Mouse (Mus musculus): Measurements from ENCODE around the gene Etaa1. TPM values are rescaled to one million over a fixed set of nuclear protein-coding genes. Genes with fewer than 3 reads are reported as not detected.

Gene Etaa1
- polyA plus RNA-seq (2015; fragmentation: Nextera tagmentation; extraction: Ambion mirVana), result 4.5 and 4.6 TPM in 2 replicates

- peak within 1 kb of the TSS; percentile 97 for H3K4me3 ChIP-seq (replicated peaks)
- peaks cover 12% of the 10 kb centered on the region for H3K4me1 ChIP-seq (replicated peaks)
- ATAC-seq (ENCODE audit: insufficient read depth), result peak; percentile 99
- no peaks in the 10 kb centered on the region for H3K9me3 ChIP-seq (replicated peaks)
- H3K27me3 ChIP-seq, result no peaks in the 10 kb centered on the region
- H3K36me3 ChIP-seq (replicated peaks), result peaks cover 25% of the 10 kb centered on the region
- under 1% methylated on average over 69 of the region's 69 CpGs for WGBS (ENCODE audit: insufficient replicate concordance)
- peak within 1 kb of the TSS; percentile 70 for H3K4me2 ChIP-seq
- H3K9ac ChIP-seq, result peak within 1 kb of the TSS; percentile 90
- H3K27ac ChIP-seq (replicated peaks), result peak within 1 kb of the TSS; percentile 94
Measured at GRCm38 (mm10) chr11:17953231-17954134, at the start of gene Etaa1. Etaa1 (minus strand) TSS chr11:17953875.

DNA sequence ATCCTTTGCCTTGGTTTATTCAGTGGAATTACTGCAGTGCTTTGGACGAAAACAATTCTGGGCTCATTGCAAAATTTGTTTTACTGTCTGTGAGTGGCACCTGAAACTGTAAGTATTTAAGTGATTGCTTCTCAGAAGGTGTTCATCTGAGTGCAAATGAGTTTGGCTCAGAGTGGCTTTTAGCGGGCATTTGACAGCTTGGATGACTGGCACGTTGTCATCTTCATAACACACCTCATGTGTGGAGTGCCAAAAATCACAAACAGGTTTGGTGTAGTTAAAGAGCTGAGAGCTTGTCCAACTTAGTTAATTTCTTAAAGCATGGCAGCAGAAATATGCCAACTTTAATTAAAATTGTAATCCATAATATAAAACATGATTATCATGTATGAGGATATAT lies 40.5 kb upstream of the Etaa1 start:
- H3K27me3 ChIP-seq, result no peaks in the 10 kb centered on the region
- H3K4me1 ChIP-seq (replicated peaks), result no peaks in the 10 kb centered on the region
- H3K9ac ChIP-seq, result no peak overlapping the region
- no peak overlapping the region for H3K27ac ChIP-seq (replicated peaks)
- ATAC-seq (ENCODE audit: insufficient read depth), result no peak
- 64% methylated on average over 3 of the region's 3 CpGs for WGBS (ENCODE audit: insufficient replicate concordance)
- no peak overlapping the region for H3K4me2 ChIP-seq
- no peak overlapping the region for H3K4me3 ChIP-seq (replicated peaks)
- no peaks in the 10 kb centered on the region for H3K9me3 ChIP-seq (replicated peaks)
- H3K36me3 ChIP-seq (replicated peaks), result no peaks in the 10 kb centered on the region

DNA sequence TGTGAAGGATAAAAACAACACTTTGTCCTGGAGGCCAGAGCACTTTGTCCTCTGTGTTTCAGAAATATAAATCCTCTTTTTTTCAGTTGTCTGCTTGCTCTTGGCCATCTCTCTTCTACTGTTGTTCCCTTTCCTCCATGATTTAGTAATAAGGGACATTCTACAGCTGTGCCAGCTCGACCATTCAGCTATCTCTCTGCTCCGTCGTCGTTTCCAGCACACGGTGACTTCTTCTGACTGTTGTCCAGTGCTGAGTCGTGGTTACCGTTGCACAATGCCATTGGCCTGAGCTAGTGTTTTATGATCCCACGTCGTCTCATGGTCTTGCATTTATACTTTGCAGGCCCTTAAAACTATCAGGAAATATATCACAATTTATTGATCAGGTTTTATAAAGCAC lies 38.6 kb upstream of the Etaa1 start:
- H3K9ac ChIP-seq, result no peak overlapping the region
- no peak overlapping the region for H3K4me3 ChIP-seq (replicated peaks)
- H3K27ac ChIP-seq (replicated peaks), result no peak overlapping the region
- H3K27me3 ChIP-seq, result no peaks in the 10 kb centered on the region
- H3K4me1 ChIP-seq (replicated peaks), result no peaks in the 10 kb centered on the region
- no peak overlapping the region for H3K4me2 ChIP-seq
- H3K36me3 ChIP-seq (replicated peaks), result no peaks in the 10 kb centered on the region
- H3K9me3 ChIP-seq (replicated peaks), result no peaks in the 10 kb centered on the region
- 61% methylated on average over 9 of the region's 9 CpGs for WGBS (ENCODE audit: insufficient replicate concordance)
- no peak for ATAC-seq (ENCODE audit: insufficient read depth)

DNA sequence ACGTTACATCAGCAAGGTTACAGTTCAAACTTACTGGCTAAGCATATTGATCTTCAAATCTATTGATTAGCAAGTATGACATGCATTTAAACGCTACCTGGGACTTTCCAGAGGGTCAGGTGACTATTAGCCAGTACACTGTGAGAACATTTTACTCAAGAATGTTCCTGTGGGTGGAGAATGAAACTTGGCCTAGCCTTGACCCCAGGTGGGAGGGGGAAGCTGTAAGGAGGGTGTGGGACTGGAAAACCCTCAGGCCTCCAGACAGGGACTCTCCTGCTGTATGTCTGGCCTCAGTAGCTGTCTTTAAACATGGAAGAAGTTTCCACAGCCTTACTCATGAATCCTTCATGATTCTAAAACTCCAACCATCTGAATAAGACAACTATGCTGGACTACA lies 29.7 kb upstream of the Etaa1 start:
- H3K4me3 ChIP-seq (replicated peaks), result no peak overlapping the region
- H3K36me3 ChIP-seq (replicated peaks), result no peaks in the 10 kb centered on the region
- H3K9me3 ChIP-seq (replicated peaks), result no peaks in the 10 kb centered on the region
- WGBS (ENCODE audit: insufficient replicate concordance), result 41% methylated on average over 2 of the region's 2 CpGs
- H3K27ac ChIP-seq (replicated peaks), result no peak overlapping the region
- H3K4me1 ChIP-seq (replicated peaks), result no peaks in the 10 kb centered on the region
- no peak overlapping the region for H3K4me2 ChIP-seq
- no peak overlapping the region for H3K9ac ChIP-seq
- no peak for ATAC-seq (ENCODE audit: insufficient read depth)
- no peaks in the 10 kb centered on the region for H3K27me3 ChIP-seq

- WGBS (ENCODE audit: insufficient replicate concordance), result 38% methylated on average over 4 of the region's 4 CpGs
- H3K4me2 ChIP-seq, result no peak overlapping the region
- no peaks in the 10 kb centered on the region for H3K9me3 ChIP-seq (replicated peaks)
- no peak overlapping the region for H3K9ac ChIP-seq
- no peaks in the 10 kb centered on the region for H3K27me3 ChIP-seq
- H3K4me3 ChIP-seq (replicated peaks), result no peak overlapping the region
- H3K27ac ChIP-seq (replicated peaks), result no peak overlapping the region
- no peaks in the 10 kb centered on the region for H3K36me3 ChIP-seq (replicated peaks)
- H3K4me1 ChIP-seq (replicated peaks), result no peaks in the 10 kb centered on the region
- ATAC-seq (ENCODE audit: insufficient read depth), result no peak
Measured at GRCm38 (mm10) chr11:17981246-17981645, 27.6 kb upstream of the Etaa1 start.

DNA sequence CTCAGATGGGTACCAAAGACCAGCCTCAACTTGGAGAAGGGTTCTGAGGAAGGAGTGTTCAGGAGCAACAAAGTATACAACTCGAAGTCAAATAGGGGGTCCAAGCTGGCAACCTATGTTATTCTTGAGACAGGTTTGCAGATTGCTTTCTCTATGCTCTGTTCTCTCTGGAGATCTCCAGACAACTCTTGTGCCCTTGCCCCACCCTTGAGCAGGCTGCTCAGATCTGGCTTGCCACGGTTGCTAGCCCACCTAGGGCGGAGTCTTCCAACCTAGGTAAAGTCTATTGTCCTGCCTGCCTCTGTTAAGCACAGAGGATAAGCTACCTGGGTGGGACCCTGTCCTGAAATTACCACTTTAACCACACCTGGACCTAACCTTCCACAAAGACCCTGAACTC lies 21.9 kb upstream of the Etaa1 start:
- no peak overlapping the region for H3K4me2 ChIP-seq
- 43% methylated on average over 3 of the region's 3 CpGs for WGBS (ENCODE audit: insufficient replicate concordance)
- no peak for ATAC-seq (ENCODE audit: insufficient read depth)
- H3K36me3 ChIP-seq (replicated peaks), result no peaks in the 10 kb centered on the region
- no peak overlapping the region for H3K4me3 ChIP-seq (replicated peaks)
- no peaks in the 10 kb centered on the region for H3K4me1 ChIP-seq (replicated peaks)
- H3K27me3 ChIP-seq, result no peaks in the 10 kb centered on the region
- H3K9ac ChIP-seq, result no peak overlapping the region
- no peaks in the 10 kb centered on the region for H3K9me3 ChIP-seq (replicated peaks)
- H3K27ac ChIP-seq (replicated peaks), result no peak overlapping the region

- H3K4me3 ChIP-seq (replicated peaks), result peak overlapping the region; percentile 97
- H3K36me3 ChIP-seq (replicated peaks), result peaks cover 27% of the 10 kb centered on the region
- no peaks in the 10 kb centered on the region for H3K27me3 ChIP-seq
- no peaks in the 10 kb centered on the region for H3K9me3 ChIP-seq (replicated peaks)
- peak overlapping the region; percentile 94 for H3K27ac ChIP-seq (replicated peaks)
- peaks cover 12% of the 10 kb centered on the region for H3K4me1 ChIP-seq (replicated peaks)
- peak overlapping the region; percentile 70 for H3K4me2 ChIP-seq
- peak overlapping the region; percentile 90 for H3K9ac ChIP-seq
- under 1% methylated on average over 3 of the region's 3 CpGs for WGBS (ENCODE audit: insufficient replicate concordance)
- ATAC-seq (ENCODE audit: insufficient read depth), result no peak
Measured at GRCm38 (mm10) chr11:17952791-17953190, 884 bp downstream of the Etaa1 start.

DNA sequence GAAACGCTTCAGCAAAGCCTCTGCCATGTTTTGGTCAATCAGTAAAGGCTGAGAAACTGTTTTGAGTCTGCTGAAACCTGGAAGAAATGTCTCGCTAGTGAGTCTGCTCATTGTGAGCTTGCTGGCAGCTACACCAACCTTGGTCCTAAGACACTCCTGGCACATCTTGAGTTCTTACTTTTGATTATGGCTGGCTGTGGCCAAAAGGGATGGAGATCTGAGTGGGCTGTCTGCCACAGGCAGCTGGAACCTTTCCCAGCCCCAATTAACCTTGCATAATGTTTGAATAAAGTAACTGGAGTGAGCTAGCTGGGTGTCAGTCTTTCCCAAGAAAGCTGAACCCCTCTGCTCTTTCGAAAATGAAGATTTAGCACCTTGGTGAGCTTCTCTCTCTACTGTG lies 2.3 kb downstream of the Etaa1 start:
- H3K9me3 ChIP-seq (replicated peaks), result no peaks in the 10 kb centered on the region
- H3K4me1 ChIP-seq (replicated peaks), result peaks cover 12% of the 10 kb centered on the region
- no peak overlapping the region for H3K4me2 ChIP-seq
- ATAC-seq (ENCODE audit: insufficient read depth), result no peak
- H3K4me3 ChIP-seq (replicated peaks), result no peak overlapping the region
- H3K27ac ChIP-seq (replicated peaks), result no peak overlapping the region
- H3K27me3 ChIP-seq, result no peaks in the 10 kb centered on the region
- peaks cover 40% of the 10 kb centered on the region for H3K36me3 ChIP-seq (replicated peaks)
- 88% methylated on average over 3 of the region's 3 CpGs for WGBS (ENCODE audit: insufficient replicate concordance)
- H3K9ac ChIP-seq, result no peak overlapping the region

GRCm38 (mm10) chr11:17939168-17939567 lies 14.5 kb downstream of the Etaa1 start:
- no peaks in the 10 kb centered on the region for H3K27me3 ChIP-seq
- H3K4me3 ChIP-seq (replicated peaks), result no peak overlapping the region
- no peaks in the 10 kb centered on the region for H3K9me3 ChIP-seq (replicated peaks)
- no peak overlapping the region for H3K27ac ChIP-seq (replicated peaks)
- ATAC-seq (ENCODE audit: insufficient read depth), result no peak
- 92% methylated on average over 1 of the region's 1 CpGs for WGBS (ENCODE audit: insufficient replicate concordance)
- H3K36me3 ChIP-seq (replicated peaks), result peaks cover 19% of the 10 kb centered on the region
- no peak overlapping the region for H3K4me2 ChIP-seq
- H3K4me1 ChIP-seq (replicated peaks), result no peaks in the 10 kb centered on the region
- no peak overlapping the region for H3K9ac ChIP-seq

DNA sequence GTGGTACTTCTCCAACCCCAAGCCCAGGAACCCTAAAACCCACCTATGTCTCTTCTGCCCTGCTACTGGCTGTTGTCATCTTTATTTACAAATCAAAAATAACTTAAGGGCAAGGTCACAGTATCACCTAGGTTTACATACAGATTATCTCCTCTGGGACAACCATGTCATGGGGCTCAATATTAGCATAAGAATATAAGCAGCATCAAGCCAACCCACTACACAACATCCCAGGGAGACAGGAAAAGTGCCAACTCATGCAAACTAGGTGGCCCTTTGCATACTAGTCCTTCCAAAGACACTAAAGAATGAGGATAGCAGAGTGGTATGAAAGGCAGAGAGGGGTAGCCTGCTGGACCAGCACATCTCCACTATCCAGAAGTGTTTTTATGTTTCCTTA lies 15.7 kb downstream of the Etaa1 start:
- H3K27me3 ChIP-seq, result no peaks in the 10 kb centered on the region
- H3K4me3 ChIP-seq (replicated peaks), result no peak overlapping the region
- H3K4me1 ChIP-seq (replicated peaks), result no peaks in the 10 kb centered on the region
- H3K36me3 ChIP-seq (replicated peaks), result peaks cover 18% of the 10 kb centered on the region
- no peak for ATAC-seq (ENCODE audit: insufficient read depth)
- H3K4me2 ChIP-seq, result no peak overlapping the region
- H3K9ac ChIP-seq, result no peak overlapping the region
- H3K9me3 ChIP-seq (replicated peaks), result no peaks in the 10 kb centered on the region
- H3K27ac ChIP-seq (replicated peaks), result no peak overlapping the region

GRCm38 (mm10) chr11:17917905-17918304 lies 35.8 kb downstream of the Etaa1 start:
- Histone ChIP-seq H3K36me3 (replicated peaks) (no peaks in the 10 kb centered on the region), H3K4me1 (replicated peaks) (no peaks in the 10 kb centered on the region), H3K27ac (replicated peaks) (no peak overlapping the region), H3K4me2 (no peak overlapping the region), H3K4me3 (replicated peaks) (no peak overlapping the region), H3K9ac (no peak overlapping the region), H3K27me3 (no peaks in the 10 kb centered on the region), H3K9me3 (replicated peaks) (no peaks in the 10 kb centered on the region)
- no peak for ATAC-seq (ENCODE audit: insufficient read depth)
- 58% methylated on average over 4 of the region's 4 CpGs for WGBS (ENCODE audit: insufficient replicate concordance)

- Histone ChIP-seq H3K27ac (replicated peaks) (no peak overlapping the region), H3K4me2 (no peak overlapping the region), H3K4me1 (replicated peaks) (no peaks in the 10 kb centered on the region), H3K4me3 (replicated peaks) (no peak overlapping the region), H3K9me3 (replicated peaks) (no peaks in the 10 kb centered on the region), H3K9ac (no peak overlapping the region), H3K27me3 (no peaks in the 10 kb centered on the region), H3K36me3 (replicated peaks) (no peaks in the 10 kb centered on the region)
- ATAC-seq (ENCODE audit: insufficient read depth), result no peak
- 47% methylated on average over 5 of the region's 5 CpGs for WGBS (ENCODE audit: insufficient replicate concordance)
Measured at GRCm38 (mm10) chr11:17917101-17917500, 36.6 kb downstream of the Etaa1 start.

Data from liver, embryonic 15.5 days (tissue).